Mouse (Mus musculus): ENCODE data around the gene Csnk1g1.

Gene Csnk1g1

DNA sequence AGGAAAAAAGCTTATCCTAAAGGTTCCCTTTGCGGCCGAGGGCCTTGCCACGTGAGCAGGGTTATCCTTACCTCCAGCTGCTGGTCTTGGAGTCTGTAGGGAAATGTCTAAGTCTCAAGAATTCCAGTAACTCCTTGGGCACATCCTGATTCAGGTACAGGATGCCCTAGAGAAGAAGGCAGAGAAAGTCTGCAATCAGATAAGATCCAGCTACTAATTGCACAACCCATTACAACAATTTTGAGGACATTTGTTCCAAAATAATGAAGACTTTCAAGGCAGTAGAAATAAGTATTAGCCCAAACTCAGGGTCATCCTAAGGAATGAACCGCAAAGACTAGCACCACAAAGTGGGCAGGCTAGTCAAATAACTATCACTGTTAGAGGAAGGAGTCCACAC, 159.3 kb downstream of the Csnk1g1 start:
- DNase-seq (ENCODE audit: low spot score): no peak

DNA sequence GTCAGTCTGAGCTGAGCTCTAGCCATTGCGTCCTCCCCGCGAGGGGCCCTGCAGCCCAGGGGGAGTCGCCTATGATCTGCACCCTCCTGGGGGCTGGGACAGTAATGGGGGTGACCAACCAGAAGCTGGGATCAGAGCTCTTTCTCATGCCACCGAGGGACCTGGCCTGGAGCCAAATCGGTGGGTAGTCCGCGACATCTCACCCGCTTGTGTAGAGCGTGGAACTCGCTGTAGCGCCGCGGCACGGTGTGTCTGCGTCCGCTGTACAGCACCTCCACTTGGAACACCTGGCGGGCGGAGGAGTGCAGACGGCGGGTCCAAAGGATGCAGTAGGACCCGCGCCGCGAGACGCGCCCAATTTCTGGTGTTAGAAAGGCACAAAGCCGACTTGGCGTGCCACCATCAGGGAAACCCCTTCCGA, 160.3 kb downstream of the Csnk1g1 start:
- DNase-seq (ENCODE audit: low spot score): no peak

DNA sequence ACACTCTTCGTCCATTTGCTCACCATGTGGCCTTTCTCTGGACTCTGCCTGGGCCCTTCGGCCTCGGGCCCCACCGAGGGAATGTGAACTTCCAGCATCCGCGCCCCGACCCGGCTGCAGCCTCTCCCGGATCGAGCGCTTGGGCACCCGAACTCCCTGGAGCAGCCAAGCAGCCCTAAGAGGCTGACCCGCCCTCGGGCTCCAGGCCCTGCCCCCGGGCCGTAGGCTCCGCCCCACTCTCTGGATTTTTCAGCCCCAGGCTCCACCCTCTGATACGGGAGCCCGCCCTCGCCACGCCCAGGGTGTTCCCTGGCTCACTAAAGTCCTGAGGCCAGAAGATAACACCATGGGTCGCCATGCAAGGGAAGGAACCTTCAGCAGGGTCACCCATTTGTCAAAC, 160.9 kb downstream of the Csnk1g1 start, which contains the start of gene Snx22:
Gene Snx22, minus strand, starts transcription at position 137 of the 400 bp plus-strand sequence.
- peak; percentile 90 for DNase-seq (ENCODE audit: low spot score)

- DNase-seq (ENCODE audit: low spot score): no peak
These were observed 161.4 kb downstream of the Csnk1g1 start for GRCm38 (mm10) chr9:66070151-66070550.

DNA sequence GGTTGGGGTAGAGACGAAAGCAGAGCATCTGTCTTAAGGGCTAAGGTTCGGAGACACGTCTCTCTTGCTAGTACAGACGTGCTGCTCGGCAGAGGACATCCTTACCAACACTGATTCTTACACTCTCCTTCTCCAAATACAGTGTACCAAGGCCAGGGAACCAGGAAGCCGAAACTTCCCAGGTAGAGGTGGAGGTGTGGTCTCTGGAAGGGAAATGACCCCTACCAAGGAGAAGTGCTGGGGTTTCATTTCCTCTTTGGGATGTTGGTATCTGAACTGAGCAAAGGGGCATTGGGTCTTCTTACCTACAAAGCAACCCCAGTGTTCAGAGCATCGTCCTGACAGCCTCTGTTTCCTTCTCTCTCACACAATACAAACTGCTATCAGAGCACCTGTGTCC, 164.0 kb downstream of the Csnk1g1 start:
- no peak for DNase-seq (ENCODE audit: low spot score)

GRCm38 (mm10) chr9:66078072-66078471, 169.3 kb downstream of the Csnk1g1 start:
- no peak for DNase-seq (ENCODE audit: low spot score)

- no peak for DNase-seq (ENCODE audit: low spot score)
These were observed 169.8 kb downstream of the Csnk1g1 start for GRCm38 (mm10) chr9:66078493-66078892.

- peak; percentile 75 for DNase-seq (ENCODE audit: low spot score)
These were observed 172.2 kb downstream of the Csnk1g1 start for GRCm38 (mm10) chr9:66080804-66081459.

DNA sequence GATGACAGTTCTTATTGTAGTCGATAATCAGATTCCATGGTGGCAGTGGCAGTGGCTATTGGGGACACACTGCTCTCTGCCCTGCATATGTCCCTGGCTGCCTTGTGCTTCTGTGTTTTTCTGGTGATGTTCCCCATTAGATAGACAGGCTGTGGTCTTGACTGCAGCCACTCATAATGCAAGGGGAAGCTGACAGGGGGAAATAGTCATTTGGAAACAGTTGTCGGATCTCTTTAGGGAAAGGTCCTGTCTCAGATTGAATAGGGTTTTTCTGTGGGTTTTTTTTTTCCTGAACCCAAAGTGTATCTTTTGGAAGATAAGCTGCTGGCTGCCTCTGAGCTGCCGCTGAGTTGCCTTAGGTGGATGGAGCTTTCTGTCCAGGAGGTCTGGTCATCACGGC, 173.3 kb downstream of the Csnk1g1 start:
- DNase-seq (ENCODE audit: low spot score): no peak

DNA sequence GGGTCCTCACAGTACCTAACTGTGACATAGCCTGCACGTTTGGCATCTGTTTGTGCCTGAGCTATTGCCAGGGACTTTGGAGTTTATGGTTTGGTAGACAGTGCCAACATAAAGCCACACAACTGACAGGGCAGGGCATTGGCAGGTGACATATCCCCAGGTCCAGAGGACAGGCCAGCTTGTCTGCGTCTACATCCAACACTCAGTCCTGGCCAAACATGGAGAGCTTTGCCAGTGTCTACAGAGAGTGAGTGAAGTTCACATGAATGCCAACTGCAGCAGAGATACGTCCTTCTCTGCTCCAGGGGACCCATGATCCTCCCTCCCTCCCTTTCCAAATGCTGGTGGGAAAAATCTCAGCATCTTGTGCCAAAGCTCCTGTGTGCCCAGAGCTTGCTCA, 175.4 kb downstream of the Csnk1g1 start:
- DNase-seq (ENCODE audit: low spot score): no peak

DNA sequence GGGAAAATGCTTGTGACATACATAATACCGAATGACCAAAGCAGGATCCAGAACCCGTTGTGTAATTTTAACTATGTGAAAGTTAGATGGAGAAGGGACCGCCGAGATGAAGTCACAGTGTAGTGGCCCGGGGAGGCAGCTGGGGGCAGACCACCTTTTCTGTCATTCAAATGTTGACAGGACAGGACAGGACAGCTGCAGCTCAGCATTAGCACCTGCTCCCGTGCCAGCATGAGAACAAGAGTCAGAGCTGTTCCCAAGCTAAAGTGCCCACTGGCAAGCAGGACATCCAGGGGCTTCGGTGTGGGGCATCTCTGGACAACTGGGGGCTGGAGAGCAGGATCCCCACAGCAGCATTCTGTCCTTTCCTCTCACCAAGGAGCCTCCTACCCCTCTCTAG, 178.3 kb downstream of the Csnk1g1 start:
- DNase-seq (ENCODE audit: low spot score): no peak

DNA sequence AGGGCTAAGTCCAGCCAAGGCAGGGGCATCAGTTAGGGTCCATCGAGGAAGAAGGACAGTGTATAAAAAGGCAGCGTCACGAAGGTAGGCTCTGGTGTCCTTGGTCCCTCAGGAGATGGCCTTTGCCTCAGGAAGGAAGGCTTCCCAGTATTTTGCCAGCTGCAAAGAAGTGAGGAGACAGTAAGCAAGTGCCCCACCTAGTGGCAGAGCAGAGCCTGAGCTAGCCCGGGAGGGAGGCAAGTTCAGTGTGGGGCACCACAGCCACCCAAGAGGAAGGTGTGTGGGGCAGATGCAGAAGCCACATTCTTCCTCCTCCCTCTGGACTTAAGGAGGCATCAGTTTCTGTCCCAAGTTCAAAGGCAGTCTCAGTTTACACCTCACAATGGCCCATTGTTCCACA, 179.7 kb downstream of the Csnk1g1 start:
- peak; percentile 65 for DNase-seq (ENCODE audit: low spot score)

DNA sequence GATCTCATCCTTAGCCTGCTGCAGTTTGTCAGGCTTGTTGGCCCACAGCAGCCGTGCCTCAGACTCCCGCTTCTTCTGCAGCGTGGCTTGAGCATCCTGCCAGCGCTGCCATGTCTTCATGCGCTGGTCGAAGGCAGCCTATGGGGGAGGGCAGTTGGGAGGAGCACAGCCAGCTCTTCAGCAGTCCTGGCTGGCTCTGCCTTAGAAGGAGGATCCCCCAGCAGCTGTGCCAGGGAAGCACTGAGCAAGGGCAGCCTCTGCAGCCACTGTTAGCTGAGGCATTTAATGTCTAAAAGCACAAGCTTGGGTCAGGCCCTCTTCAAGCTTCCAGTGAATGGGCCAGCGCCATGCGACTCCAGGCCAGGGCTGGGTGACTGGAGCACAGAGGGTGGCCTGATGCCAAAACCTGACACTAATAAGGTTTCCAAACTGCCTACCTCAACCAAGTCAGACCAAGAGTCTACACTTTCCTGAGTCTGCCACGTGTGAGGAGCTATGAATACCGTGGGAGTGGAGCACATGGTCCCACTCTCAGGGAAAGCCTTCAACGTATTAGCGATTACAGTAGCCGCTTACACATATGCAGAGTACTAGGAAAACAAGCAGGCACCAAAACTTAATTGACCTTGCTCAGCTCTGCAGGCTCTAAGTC, 182.0 kb downstream of the Csnk1g1 start:
- no peak for DNase-seq (ENCODE audit: low spot score)

- DNase-seq (ENCODE audit: low spot score): peak; percentile 74
These were observed 182.9 kb downstream of the Csnk1g1 start for GRCm38 (mm10) chr9:66091327-66092231.

- peak; percentile 50 for DNase-seq (ENCODE audit: low spot score)
These were observed 183.9 kb downstream of the Csnk1g1 start for GRCm38 (mm10) chr9:66092664-66093063.

Data from lung, postnatal 25 days (tissue).